Mouse (Mus musculus) kidney, adult 2 months (tissue): ENCODE results near the gene Anxa4.

Experiments used
- CTCF ChIP-seq: fragments of 200-500 bp; conservative IDR thresholded peaks from 2 replicates; pipeline ENCODE4 v1.5.1; 2011; ENCODE audit warnings: low read depth, mild to moderate bottlenecking, control low read depth, low read length, moderate library complexity, mixed read lengths; ENCODE audit not compliant: insufficient read depth, insufficient read length
- POLR2A ChIP-seq: fragments of 200-500 bp; IDR thresholded peaks from one replicate; pipeline ENCODE4 v1.6.1; 2011; ENCODE audit warnings: low read depth, low read length, control low read depth

- TF ChIP-seq CTCF (no peak), POLR2A (no peak)
Measured at GRCm38 (mm10) chr6:86696213-86696612, 97.2 kb downstream of the Anxa4 start.
